Mouse (Mus musculus): Measurements from ENCODE around the gene Clec16a.

DNA sequence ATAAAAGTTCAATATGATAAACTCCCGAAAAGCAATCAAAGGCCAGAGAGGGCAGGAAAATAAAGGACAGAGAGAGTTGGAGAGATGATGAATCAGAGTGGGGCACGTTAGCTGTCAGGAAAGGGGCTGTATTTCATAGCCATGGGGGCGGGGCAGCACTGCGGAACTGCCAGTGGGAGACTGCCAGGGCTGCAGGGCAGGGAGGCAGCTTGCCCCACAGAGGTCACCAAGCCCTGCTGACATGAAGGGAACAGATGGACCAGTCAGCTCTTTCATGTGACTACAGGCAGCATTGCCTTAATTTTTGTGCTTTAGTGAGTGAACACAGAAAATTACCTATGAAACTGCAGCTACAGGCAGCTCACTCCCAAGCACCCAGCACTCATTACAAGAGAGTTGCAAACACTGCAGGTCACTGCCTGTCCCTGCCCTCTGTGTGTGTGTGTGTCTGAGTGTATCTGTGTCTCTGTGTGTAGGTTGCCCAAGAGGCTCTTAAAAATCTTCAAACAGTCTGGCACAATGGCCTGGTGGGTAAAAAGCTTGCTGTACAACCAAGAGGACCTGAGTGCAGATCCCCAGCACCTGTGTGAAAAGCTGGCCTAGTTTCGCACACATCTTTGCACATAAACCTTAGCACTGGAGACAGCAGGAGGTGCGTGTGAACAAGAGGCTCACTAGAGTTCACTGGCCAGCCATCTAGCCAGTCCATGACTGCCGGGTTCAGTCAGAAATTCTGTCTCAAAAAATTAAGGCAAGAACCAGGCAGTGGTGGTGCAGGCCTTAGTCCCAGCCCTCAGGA is 168.5 kb downstream of the Clec16a start:
- no peak for TF ChIP-seq CTCF (IDR thresholded peaks at IDR 0.05; ENCODE audit: borderline replicate concordance, control insufficient read depth, extremely low read depth, insufficient read depth, low read length, poor library complexity)
- TF ChIP-seq POLR2A (IDR thresholded peaks at IDR 0.05; ENCODE audit: control insufficient read depth, extremely low read depth, insufficient read depth, low read length, poor library complexity) = 0 out of 2 replicates have a peak, but pooled peaks have one; percentile 39
